In genomic region chr6:99327721-99328120, GRCm38 (mm10) we compare ENCODE assay signal across 11 mouse cellular contexts.
DNase-seq lines count a peak whose midpoint lies in the region; ATAC-seq and TF ChIP-seq lines count a peak whose summit lies in the region.
"Had no signal": no experiment of that assay in that cellular context is flagged by ENCODE, and none has a peak within 500 bp of the region (broad histone marks: within the 10 kb centered on the region; RNA-seq: fewer than 3 reads in every experiment).

No protein-coding gene starts in this region.

- no peak for TF ChIP-seq CTCF in lung, adult 2 months (IDR thresholded peaks at IDR 0.05; ENCODE audit: insufficient read depth, low read length)

- no peak overlapping the region for H3K4me3 ChIP-seq in lung, adult 2 months (replicated peaks; ENCODE audit: extremely low read depth, low read depth, low read length)
- H3K4me3 ChIP-seq: forebrain, embryonic 13.5 days; megakaryocyte, embryonic 14.5 days had no signal

- ATAC-seq in monocyte, adult 5-6 weeks (replicated peaks; ENCODE audit: insufficient number of reproducible peaks, low FRiP score, low TSS enrichment, poor library complexity, severe bottlenecking): no peak
- ATAC-seq: forebrain, embryonic 13.5 days had no signal

- intact Hi-C loops in heart, postnatal 10 days (cut with DNase I): no loop called here

- DNase-seq in adrenal gland, postnatal 10 days: peak; percentile 47
- no peak for DNase-seq in adrenal gland, adult 8-10 months
- DNase-seq in lung, adult 18-20 months: peak; percentile 46 to 48
- DNase-seq in lung, adult 2 months: no peak
- peak; percentile 38 to 53 for DNase-seq in heart, postnatal 10 days
- DNase-seq in skeletal muscle tissue, adult 2 months (ENCODE audit: low read depth, low spot score): peak; percentile 68
- DNase-seq in layer of hippocampus, postnatal 10 days (ENCODE audit: low spot score in 2 of 2): no peak
- DNase-seq: B cell, adult 2 months had no signal

- H3K4me1 ChIP-seq in lung, adult 2 months (ENCODE audit: control insufficient read depth, insufficient read depth, low read length): peaks cover 5% of the 10 kb centered on the region

- WGBS in lung, adult 2 months: 51% methylated on average over 11 of the region's 11 CpGs

- TF ChIP-seq POLR2A in lung, adult 2 months (IDR thresholded peaks at IDR 0.05; ENCODE audit: borderline replicate concordance, extremely low read depth, low read depth, low read length): no peak

Comparison
In these comparisons a context has a peak if more than half of its experiments do, and no peak if none do; other contexts are left out.
1. DNase-seq: peak in adrenal gland, postnatal 10 days (single experiment), lung, adult 18-20 months (2 of 2), heart, postnatal 10 days (2 of 2) and skeletal muscle tissue, adult 2 months (single experiment); none in adrenal gland, adult 8-10 months (single experiment), lung, adult 2 months (single experiment) and layer of hippocampus, postnatal 10 days (0 of 2).